Mouse (Mus musculus): Measurements from ENCODE around the gene Copb2. TPM values are rescaled to one million over a fixed set of nuclear protein-coding genes. Genes with fewer than 3 reads are reported as not detected.
A peak's percentile ranks its signal among the peaks of the same experiment; 100 is the strongest.

Copb2 gene
- polyA plus RNA-seq, 1 experiment from 2014 or later, result 134 TPM

- ATAC-seq (replicated peaks; ENCODE audit: low FRiP score) (no peak), DNase-seq (ENCODE audit: low spot score) (no peak)
- Histone ChIP-seq H3K4me3 (ENCODE audit: low read depth, low read length) (no peak overlapping the region), H3K36me3 (ENCODE audit: control insufficient read depth, insufficient read depth, low read length) (no peaks in the 10 kb centered on the region), H3K9me3 (ENCODE audit: control insufficient read depth, low read length) (no peaks in the 10 kb centered on the region), H3K27me3 (replicated peaks; ENCODE audit: control insufficient read depth, insufficient read depth, low read length) (no peaks in the 10 kb centered on the region), H3K4me2 (no peak overlapping the region), H3K27ac (ENCODE audit: low read depth, low read length) (no peak overlapping the region), H3K9ac (ENCODE audit: low read depth, low read length) (no peak overlapping the region), H3K4me1 (replicated peaks; ENCODE audit: control insufficient read depth, insufficient read depth, low read length) (no peaks in the 10 kb centered on the region)
These were observed 27.8 kb upstream of the Copb2 start for GRCm38 (mm10) chr9:98535763-98536162.

DNA sequence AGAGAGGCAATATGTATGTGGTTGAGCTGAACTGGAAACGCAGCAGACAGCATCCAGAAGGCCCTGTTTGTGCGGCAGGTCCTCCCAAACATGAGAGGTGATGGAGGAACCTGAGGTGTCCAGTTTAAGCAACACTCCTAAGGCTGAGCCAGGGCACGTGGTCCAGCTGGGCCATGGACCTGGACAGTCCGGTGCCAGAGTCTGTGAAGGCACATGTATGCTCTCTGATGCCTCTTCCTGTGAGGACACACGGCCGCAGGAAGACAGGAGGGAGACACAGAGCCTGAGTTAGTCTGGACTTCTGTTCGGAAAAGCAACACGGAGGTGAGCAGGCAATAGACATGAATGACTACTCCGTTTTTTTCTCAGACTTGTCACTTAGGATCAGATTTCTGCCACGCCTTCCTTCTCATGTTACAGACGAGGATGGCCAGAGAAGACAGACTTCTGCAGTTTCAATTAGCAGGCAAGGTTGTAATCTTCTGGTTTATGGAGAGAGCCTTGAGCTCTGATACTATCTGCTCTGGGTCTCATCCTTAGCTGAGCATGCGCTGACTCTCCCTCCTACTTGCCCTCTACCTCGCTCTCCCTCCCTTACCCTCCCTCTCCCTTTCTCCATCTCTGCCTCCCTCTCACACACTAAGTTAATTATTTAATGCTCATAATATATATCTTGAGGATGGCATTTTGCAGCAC, 25.4 kb upstream of the Copb2 start:
- no peaks in the 10 kb centered on the region for H3K27me3 ChIP-seq (replicated peaks; ENCODE audit: control insufficient read depth, insufficient read depth, low read length)
- WGBS, result 44% methylated on average over 13 of the region's 13 CpGs
- H3K9ac ChIP-seq (ENCODE audit: low read depth, low read length), result no peak overlapping the region
- H3K4me2 ChIP-seq, result peak overlapping the region; percentile 43
- no peaks in the 10 kb centered on the region for H3K9me3 ChIP-seq (ENCODE audit: control insufficient read depth, low read length)
- DNase-seq (ENCODE audit: low spot score) (no peak), ATAC-seq (replicated peaks; ENCODE audit: low FRiP score) (0 out of 2 replicates have a peak, but pooled peaks have one; percentile 36)
- H3K36me3 ChIP-seq (ENCODE audit: control insufficient read depth, insufficient read depth, low read length), result no peaks in the 10 kb centered on the region
- H3K4me1 ChIP-seq (replicated peaks; ENCODE audit: control insufficient read depth, insufficient read depth, low read length), result no peaks in the 10 kb centered on the region
- H3K4me3 ChIP-seq (ENCODE audit: low read depth, low read length), result no peak overlapping the region
- H3K27ac ChIP-seq (ENCODE audit: low read depth, low read length), result no peak overlapping the region

GRCm38 (mm10) chr9:98538713-98539360, 24.7 kb upstream of the Copb2 start:
- ATAC-seq (replicated peaks; ENCODE audit: low FRiP score) (no peak), DNase-seq (ENCODE audit: low spot score) (peak; percentile 51)
- no peak overlapping the region for H3K27ac ChIP-seq (ENCODE audit: low read depth, low read length)
- WGBS, result 5% methylated on average over 13 of the region's 13 CpGs
- H3K36me3 ChIP-seq (ENCODE audit: control insufficient read depth, insufficient read depth, low read length), result no peaks in the 10 kb centered on the region
- H3K27me3 ChIP-seq (replicated peaks; ENCODE audit: control insufficient read depth, insufficient read depth, low read length), result no peaks in the 10 kb centered on the region
- H3K9ac ChIP-seq (ENCODE audit: low read depth, low read length), result no peak overlapping the region
- H3K4me3 ChIP-seq (ENCODE audit: low read depth, low read length), result no peak overlapping the region
- H3K4me2 ChIP-seq, result peak overlapping the region; percentile 43
- no peaks in the 10 kb centered on the region for H3K4me1 ChIP-seq (replicated peaks; ENCODE audit: control insufficient read depth, insufficient read depth, low read length)
- no peaks in the 10 kb centered on the region for H3K9me3 ChIP-seq (ENCODE audit: control insufficient read depth, low read length)

DNA sequence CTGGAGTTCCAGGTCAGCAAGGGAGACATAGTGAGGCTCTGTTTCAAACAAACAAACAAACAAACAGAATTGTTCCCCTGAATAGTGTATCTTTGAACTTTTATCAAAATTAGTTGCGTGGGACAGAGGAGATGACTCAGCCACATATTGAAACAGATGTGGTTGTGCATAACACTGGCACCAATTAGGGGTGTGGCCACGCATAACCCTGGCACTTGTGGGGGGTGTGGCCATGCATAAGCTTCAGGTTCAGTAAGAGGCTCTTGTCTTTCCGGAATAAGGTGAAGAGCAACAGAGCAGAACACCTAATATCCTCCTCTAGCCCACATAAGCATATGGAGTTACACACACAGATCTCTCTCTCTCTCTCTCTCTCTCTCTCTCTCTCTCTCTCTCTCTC, 19.5 kb upstream of the Copb2 start:
- ATAC-seq (replicated peaks; ENCODE audit: low FRiP score) (no peak), DNase-seq (ENCODE audit: low spot score) (no peak)
- H3K4me2 ChIP-seq, result no peak overlapping the region
- no peak overlapping the region for H3K4me3 ChIP-seq (ENCODE audit: low read depth, low read length)
- no peaks in the 10 kb centered on the region for H3K9me3 ChIP-seq (ENCODE audit: control insufficient read depth, low read length)
- H3K36me3 ChIP-seq (ENCODE audit: control insufficient read depth, insufficient read depth, low read length), result no peaks in the 10 kb centered on the region
- no peaks in the 10 kb centered on the region for H3K27me3 ChIP-seq (replicated peaks; ENCODE audit: control insufficient read depth, insufficient read depth, low read length)
- no peak overlapping the region for H3K27ac ChIP-seq (ENCODE audit: low read depth, low read length)
- no peaks in the 10 kb centered on the region for H3K4me1 ChIP-seq (replicated peaks; ENCODE audit: control insufficient read depth, insufficient read depth, low read length)
- no peak overlapping the region for H3K9ac ChIP-seq (ENCODE audit: low read depth, low read length)
- WGBS, result 85% methylated on average over 3 of the region's 3 CpGs

DNA sequence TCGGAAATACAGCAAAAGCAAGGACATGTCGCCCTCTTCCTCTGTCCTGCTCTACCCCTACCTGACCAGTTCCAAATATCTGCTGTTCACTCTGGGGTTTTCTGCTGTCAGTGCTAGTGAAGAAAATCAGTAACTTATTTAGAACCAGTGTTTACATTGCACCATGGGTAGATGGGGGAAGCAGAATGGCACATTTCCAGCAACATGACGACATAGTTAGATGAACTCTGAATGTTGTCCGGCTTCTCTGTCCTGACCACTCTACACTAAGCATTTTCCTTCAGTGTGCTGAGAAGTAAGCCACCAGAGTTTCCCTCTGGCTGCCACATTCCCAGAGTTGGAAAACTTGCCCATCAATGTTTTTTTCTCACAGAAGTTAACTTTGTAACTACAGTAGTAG, 20.3 kb downstream of the Copb2 start:
- H3K9ac ChIP-seq (ENCODE audit: low read depth, low read length), result no peak overlapping the region
- no peak overlapping the region for H3K4me2 ChIP-seq
- ATAC-seq (replicated peaks; ENCODE audit: low FRiP score), result no peak
- H3K9me3 ChIP-seq (ENCODE audit: control insufficient read depth, low read length), result no peaks in the 10 kb centered on the region
- 90% methylated on average over 4 of the region's 4 CpGs for WGBS
- H3K27me3 ChIP-seq (replicated peaks; ENCODE audit: control insufficient read depth, insufficient read depth, low read length), result no peaks in the 10 kb centered on the region
- H3K36me3 ChIP-seq (ENCODE audit: control insufficient read depth, insufficient read depth, low read length), result peaks cover 45% of the 10 kb centered on the region
- no peak for DNase-seq (ENCODE audit: low spot score)
- no peaks in the 10 kb centered on the region for H3K4me1 ChIP-seq (replicated peaks; ENCODE audit: control insufficient read depth, insufficient read depth, low read length)
- no peak overlapping the region for H3K4me3 ChIP-seq (ENCODE audit: low read depth, low read length)
- no peak overlapping the region for H3K27ac ChIP-seq (ENCODE audit: low read depth, low read length)

DNA sequence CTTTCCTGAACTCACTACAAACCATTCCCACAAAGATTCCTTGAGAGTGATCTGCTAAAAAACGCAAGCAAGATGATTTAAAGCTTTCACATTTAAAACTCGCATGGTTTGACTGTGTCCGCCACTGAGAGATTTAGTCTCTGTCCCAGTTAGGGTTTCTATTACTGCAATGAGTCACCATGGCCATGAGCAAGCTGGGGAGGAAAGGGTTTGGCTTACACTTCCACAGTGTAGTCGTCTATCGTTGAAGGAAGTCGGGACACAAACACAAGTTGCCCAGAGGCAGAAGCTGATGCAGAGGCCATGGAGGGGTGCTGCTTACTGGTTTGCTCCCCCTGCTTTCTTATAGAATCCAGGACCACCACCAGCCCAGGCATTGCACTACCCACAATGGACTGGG, 36.6 kb downstream of the Copb2 start:
- no peaks in the 10 kb centered on the region for H3K27me3 ChIP-seq (replicated peaks; ENCODE audit: control insufficient read depth, insufficient read depth, low read length)
- H3K4me3 ChIP-seq (ENCODE audit: low read depth, low read length), result peak overlapping the region; percentile 93
- DNase-seq (ENCODE audit: low spot score), result no peak
- H3K4me2 ChIP-seq, result peak overlapping the region; percentile 90
- H3K36me3 ChIP-seq (ENCODE audit: control insufficient read depth, insufficient read depth, low read length), result peaks cover 16% of the 10 kb centered on the region
- peaks cover 8% of the 10 kb centered on the region; the same call in 1 of the 2 replicates for H3K4me1 ChIP-seq (replicated peaks; ENCODE audit: control insufficient read depth, insufficient read depth, low read length)
- no peak overlapping the region; the same call in 1 of the 2 replicates for H3K9ac ChIP-seq (ENCODE audit: low read depth, low read length)
- peaks cover 3% of the 10 kb centered on the region for H3K9me3 ChIP-seq (ENCODE audit: control insufficient read depth, low read length)
- H3K27ac ChIP-seq (ENCODE audit: low read depth, low read length), result no peak overlapping the region
- WGBS, result 75% methylated on average over 6 of the region's 6 CpGs
- no peak for ATAC-seq (replicated peaks; ENCODE audit: low FRiP score)

GRCm38 (mm10) chr9:98601156-98601836, 37.8 kb downstream of the Copb2 start, which contains the start of gene Mrps22:
Gene Mrps22, minus strand, starts transcription at chr9:98601660.
- WGBS, result under 1% methylated on average over 44 of the region's 44 CpGs
- Histone ChIP-seq H3K4me2 (peak within 1 kb of the TSS; percentile 90), H3K9ac (ENCODE audit: low read depth, low read length) (peak within 1 kb of the TSS; percentile 86)

DNA sequence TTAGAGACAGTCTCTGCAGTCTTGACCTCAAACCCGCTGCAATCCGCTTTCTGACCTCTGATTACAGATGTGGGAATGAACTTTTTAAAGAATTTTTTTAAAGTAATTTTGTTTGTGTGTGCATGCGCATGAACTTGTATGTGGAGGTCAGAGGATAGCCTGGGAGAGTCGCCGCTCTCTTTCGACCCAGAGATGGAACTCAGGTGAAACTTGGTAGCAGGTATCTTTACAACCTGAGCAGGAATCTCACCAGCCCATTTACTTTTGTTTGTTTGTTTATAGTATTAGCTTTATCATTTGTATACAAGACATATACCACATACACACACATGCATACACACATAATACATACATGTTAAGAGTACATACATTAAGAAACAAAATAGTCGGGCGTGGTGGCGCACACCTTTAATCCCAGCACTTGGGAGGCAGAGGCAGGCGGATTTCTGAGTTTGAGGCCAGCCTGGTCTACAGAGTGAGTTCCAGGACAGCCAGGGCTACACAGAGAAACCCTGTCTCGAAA, 38.4 kb downstream of the Copb2 start:
- H3K27me3 ChIP-seq (replicated peaks; ENCODE audit: control insufficient read depth, insufficient read depth, low read length), result no peaks in the 10 kb centered on the region
- 44% methylated on average over 11 of the region's 11 CpGs for WGBS
- H3K9ac ChIP-seq (ENCODE audit: low read depth, low read length), result peak overlapping the region; percentile 17; the same call in 1 of the 2 replicates
- H3K4me3 ChIP-seq (ENCODE audit: low read depth, low read length), result peak overlapping the region; percentile 93
- H3K4me2 ChIP-seq, result peak overlapping the region; percentile 90
- peaks cover 10% of the 10 kb centered on the region; the same call in 1 of the 2 replicates for H3K36me3 ChIP-seq (ENCODE audit: control insufficient read depth, insufficient read depth, low read length)
- peak; percentile 12; the same call in 1 of the 2 replicates for ATAC-seq (replicated peaks; ENCODE audit: low FRiP score)
- H3K4me1 ChIP-seq (replicated peaks; ENCODE audit: control insufficient read depth, insufficient read depth, low read length), result peaks cover 8% of the 10 kb centered on the region; the same call in 1 of the 2 replicates
- no peak for DNase-seq (ENCODE audit: low spot score)
- no peak overlapping the region for H3K27ac ChIP-seq (ENCODE audit: low read depth, low read length)
- H3K9me3 ChIP-seq (ENCODE audit: control insufficient read depth, low read length), result peaks cover 3% of the 10 kb centered on the region

More at GRCm38 (mm10) chr9:98601156-98601836, 37.8 kb downstream of the Copb2 start, which contains the start of gene Mrps22:
- Histone ChIP-seq H3K27me3 (replicated peaks; ENCODE audit: control insufficient read depth, insufficient read depth, low read length) (no peaks in the 10 kb centered on the region), H3K27ac (ENCODE audit: low read depth, low read length) (peak within 1 kb of the TSS; percentile 61), H3K4me3 (ENCODE audit: low read depth, low read length) (peak within 1 kb of the TSS; percentile 93), H3K9me3 (ENCODE audit: control insufficient read depth, low read length) (peaks cover 3% of the 10 kb centered on the region), H3K36me3 (ENCODE audit: control insufficient read depth, insufficient read depth, low read length) (peaks cover 15% of the 10 kb centered on the region), H3K4me1 (replicated peaks; ENCODE audit: control insufficient read depth, insufficient read depth, low read length) (peaks cover 8% of the 10 kb centered on the region; the same call in 1 of the 2 replicates)
- DNase-seq (ENCODE audit: low spot score) (peak; percentile 80), ATAC-seq (replicated peaks; ENCODE audit: low FRiP score) (peak; percentile 91)
